Mouse (Mus musculus) myocyte (in vitro differentiated cells): ENCODE data around the gene Plxna2.

ENCODE experiments used
- POLR2A ChIP-seq: IDR thresholded peaks from one replicate; pipeline ENCODE4 v1.6.1; 2011; ENCODE audit warnings: low read depth, mild to moderate bottlenecking, control low read depth, moderate library complexity; ENCODE audit not compliant: insufficient read length
- TCF12 ChIP-seq: IDR thresholded peaks from one replicate; pipeline ENCODE4 v1.6.1; 2011; ENCODE audit warnings: mild to moderate bottlenecking, control low read depth; ENCODE audit not compliant: poor library complexity, insufficient read depth, severe bottlenecking

DNA sequence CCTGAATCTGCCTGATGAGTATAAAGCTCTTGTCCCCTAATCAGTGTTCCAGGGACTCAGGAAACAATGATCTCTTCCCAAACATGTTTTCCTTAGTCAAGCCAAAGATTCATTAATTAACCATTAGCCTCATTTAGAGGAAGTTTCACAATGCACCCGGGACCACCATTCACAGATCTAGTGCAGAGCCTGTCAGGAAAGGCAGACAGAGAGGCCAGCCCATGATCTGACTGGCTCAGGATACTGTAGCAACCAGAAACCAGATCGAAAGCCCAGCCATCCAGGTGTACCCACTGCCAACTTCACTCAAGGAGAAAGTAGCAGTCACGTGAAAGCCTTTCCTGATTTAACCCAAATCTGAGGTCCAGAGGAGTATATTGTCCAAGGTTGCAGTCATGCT lies 44.1 kb upstream of the Plxna2 start:
- TF ChIP-seq POLR2A (no peak), TCF12 (no peak)
